Mouse (Mus musculus) right cerebral cortex, postnatal 14 days (tissue): ENCODE measurements at regions not wholly inside any gene's neighbourhood (a gene's known extent, or its start where the extent isn't known, plus 50 kb on each side); places are given as distances from the start of the nearest gene placed in this dataset.

Experiments
- DNase-seq: peaks from one replicate; pipeline ENCODE4 v3.0.0; 2022

GRCm38 (mm10) chr12:12814693-12815092, 127.0 kb downstream of the Mycn start:
- no peak for DNase-seq

- DNase-seq = no peak
These were observed 128.8 kb downstream of the Mycn start for GRCm38 (mm10) chr12:12812873-12813272.

- no peak for DNase-seq
These were observed 130.8 kb downstream of the Mycn start for GRCm38 (mm10) chr12:12810943-12811342.

GRCm38 (mm10) chr12:12810159-12810885, 131.4 kb downstream of the Mycn start:
- peak; percentile 42 for DNase-seq

- DNase-seq = no peak
These were observed 133.6 kb downstream of the Mycn start for GRCm38 (mm10) chr12:12808120-12808519.

GRCm38 (mm10) chr12:12803602-12804001, 138.1 kb downstream of the Mycn start:
- no peak for DNase-seq

GRCm38 (mm10) chr12:12802396-12802795, 139.3 kb downstream of the Mycn start:
- DNase-seq = no peak

GRCm38 (mm10) chr12:12801700-12802099, 140.0 kb downstream of the Mycn start:
- DNase-seq = no peak

- DNase-seq = no peak
These were observed 141.6 kb downstream of the Mycn start for GRCm38 (mm10) chr12:12800120-12800519.

GRCm38 (mm10) chr12:12789052-12789451, 152.7 kb downstream of the Mycn start:
- DNase-seq = no peak

GRCm38 (mm10) chr12:12788263-12788852, 153.4 kb downstream of the Mycn start:
- no peak for DNase-seq

- DNase-seq = no peak
These were observed 154.0 kb downstream of the Mycn start for GRCm38 (mm10) chr12:12787608-12788262.

- no peak for DNase-seq
These were observed 154.6 kb downstream of the Mycn start for GRCm38 (mm10) chr12:12787161-12787560.

GRCm38 (mm10) chr12:12783699-12784605, 157.8 kb downstream of the Mycn start:
- no peak for DNase-seq

GRCm38 (mm10) chr12:12781526-12781925, 160.2 kb downstream of the Mycn start:
- DNase-seq = no peak

- DNase-seq = no peak
These were observed 163.0 kb downstream of the Mycn start for GRCm38 (mm10) chr12:12778563-12779256.

GRCm38 (mm10) chr12:12777422-12777821, 164.3 kb downstream of the Mycn start:
- no peak for DNase-seq

- DNase-seq = no peak
These were observed 164.9 kb downstream of the Mycn start for GRCm38 (mm10) chr12:12776783-12777182.

GRCm38 (mm10) chr12:12770970-12771369, 170.7 kb downstream of the Mycn start:
- DNase-seq = no peak

- no peak for DNase-seq
These were observed 175.0 kb downstream of the Mycn start for GRCm38 (mm10) chr12:12766510-12767304.

- no peak for DNase-seq
These were observed 176.1 kb downstream of the Mycn start for GRCm38 (mm10) chr12:12765490-12766058.
